Mouse (Mus musculus) neural tube, embryonic 11.5 days (tissue): ENCODE results near the gene Gpr83. TPM values are rescaled to one million over a fixed set of nuclear protein-coding genes. Genes with fewer than 3 reads are reported as not detected.
A peak's percentile ranks its signal among the peaks of the same experiment; 100 is the strongest.

Source experiments
- ATAC-seq: fragments of 200-750 bp; cut with Nextera tagmentation; 2 replicates; pipeline ENCODE4 v1.8.0; 2017; ENCODE audit warnings: moderate number of reproducible peaks, mild to moderate bottlenecking, moderate TSS enrichment, moderate library complexity; ENCODE audit not compliant: insufficient read depth, low FRiP score, low TSS enrichment
- DNase-seq: peaks from one replicate; pipeline ENCODE4 v3.0.0-alpha.2; 2015; ENCODE audit warnings: low spot score
- H3K27ac ChIP-seq: fragments of 300-500 bp; sonication (generic); 2 replicates; pipeline ENCODE4 v1.5.1; 2014; ENCODE audit warnings: low read depth, mild to moderate bottlenecking, low read length
- H3K27me3 ChIP-seq: fragments of 300-500 bp; sonication (generic); 2 replicates; pipeline ENCODE4 v1.6.1; 2014; ENCODE audit warnings: mild to moderate bottlenecking, low read length, mixed read lengths; ENCODE audit not compliant: control insufficient read depth, insufficient read depth
- H3K36me3 ChIP-seq: fragments of 300-500 bp; sonication (generic); 2 replicates; pipeline ENCODE4 v1.6.1; 2014; ENCODE audit warnings: mild to moderate bottlenecking, low read length, moderate library complexity, mixed read lengths; ENCODE audit not compliant: control insufficient read depth, insufficient read depth
- H3K4me1 ChIP-seq: fragments of 300-500 bp; sonication (generic); 2 replicates; pipeline ENCODE4 v1.6.1; 2014; ENCODE audit warnings: low read length, mixed read lengths; ENCODE audit not compliant: control insufficient read depth, insufficient read depth
- H3K4me2 ChIP-seq: fragments of 300-500 bp; sonication (generic); 2 replicates; pipeline ENCODE4 v1.6.1; 2014; ENCODE audit warnings: low read depth, mild to moderate bottlenecking, moderate library complexity
- H3K4me3 ChIP-seq: fragments of 300-500 bp; sonication (generic); 2 replicates; pipeline ENCODE4 v1.5.1; 2014; ENCODE audit warnings: low read depth, low read length
- H3K9ac ChIP-seq: fragments of 300-500 bp; sonication (generic); 2 replicates; pipeline ENCODE4 v1.6.1; 2014; ENCODE audit warnings: mild to moderate bottlenecking, low read length
- H3K9me3 ChIP-seq: fragments of 300-500 bp; sonication (generic); 2 replicates; pipeline ENCODE4 v1.6.1; 2016; ENCODE audit warnings: low read length; ENCODE audit not compliant: control insufficient read depth
- whole genome bisulfite sequencing: fragments of 180-500 bp; shearing (Covaris S2); extraction: QIAGEN DNeasy Blood & Tissue Kit; methylation state at CpG from one replicate; pipeline ENCODE4 v1.1.7; 2014; 5-methylcytosine and 5-hydroxymethylcytosine counted together
- polyA plus RNA-seq: library from polyadenylated mRNA; unstranded; fragments of >200 nt; fragmentation: Nextera tagmentation; extraction: Ambion mirVana; gene quantifications from 2 replicates; pipeline ENCODE4 v1.2.1, GENCODE M21; 2014

The Gpr83 gene
- polyA plus RNA-seq, 1 experiment from 2014 or later: 0.58 TPM

GRCm38 (mm10) chr9:14904741-14905475 lies 44.9 kb downstream of the Gpr83 start:
- H3K4me3 ChIP-seq: no peak overlapping the region
- H3K27me3 ChIP-seq: no peaks in the 10 kb centered on the region
- no peak overlapping the region for H3K9ac ChIP-seq
- H3K4me1 ChIP-seq: no peaks in the 10 kb centered on the region; the same call in 1 of the 2 replicates
- ATAC-seq: no peak
- no peaks in the 10 kb centered on the region for H3K36me3 ChIP-seq
- H3K27ac ChIP-seq: no peak overlapping the region
- no peaks in the 10 kb centered on the region for H3K9me3 ChIP-seq
- no peak overlapping the region for H3K4me2 ChIP-seq
- 58% methylated on average over 9 of the region's 9 CpGs for WGBS
- DNase-seq: no peak

- H3K36me3 ChIP-seq: no peaks in the 10 kb centered on the region
- DNase-seq (no peak), ATAC-seq (no peak)
- no peak overlapping the region for H3K27ac ChIP-seq
- H3K9ac ChIP-seq: no peak overlapping the region
- no peaks in the 10 kb centered on the region for H3K27me3 ChIP-seq
- no peaks in the 10 kb centered on the region for H3K9me3 ChIP-seq
- no peak overlapping the region for H3K4me2 ChIP-seq
- no peaks in the 10 kb centered on the region; the same call in 1 of the 2 replicates for H3K4me1 ChIP-seq
- H3K4me3 ChIP-seq: no peak overlapping the region
- WGBS: 78% methylated on average over 3 of the region's 3 CpGs
Observed at GRCm38 (mm10) chr9:14905956-14906355, 45.9 kb downstream of the Gpr83 start.

DNA sequence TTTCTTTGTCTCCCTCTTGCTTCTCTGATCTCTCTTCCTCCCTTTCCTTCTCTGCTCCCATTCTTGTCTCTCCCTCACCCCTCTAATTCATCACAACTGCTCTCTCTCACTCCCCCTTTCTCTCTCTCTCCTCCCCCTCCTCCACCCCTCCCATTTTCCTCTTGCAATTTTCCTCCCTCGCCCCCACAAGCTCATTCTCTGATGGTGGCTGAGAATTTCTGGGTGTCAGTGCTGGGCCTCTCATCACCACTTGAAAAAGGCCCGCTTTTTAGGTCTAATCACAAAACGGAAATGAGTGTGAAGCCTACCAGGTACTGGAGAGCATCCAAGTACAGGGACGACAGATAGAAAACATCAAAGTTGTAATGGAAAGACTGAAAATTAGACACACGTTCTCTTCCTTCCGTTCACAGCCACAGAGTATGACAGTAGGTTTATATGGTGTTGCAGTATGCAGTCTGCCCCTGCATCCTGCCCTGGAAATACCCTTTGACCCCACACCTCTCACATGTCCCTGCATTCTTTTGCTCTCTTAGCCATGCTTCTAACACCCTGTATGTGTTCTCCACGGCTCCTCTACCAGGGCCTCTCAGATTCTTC lies 47.9 kb downstream of the Gpr83 start:
- H3K27ac ChIP-seq: no peak overlapping the region
- ATAC-seq (no peak), DNase-seq (no peak)
- no peaks in the 10 kb centered on the region for H3K36me3 ChIP-seq
- no peaks in the 10 kb centered on the region for H3K27me3 ChIP-seq
- no peak overlapping the region for H3K4me3 ChIP-seq
- H3K9ac ChIP-seq: no peak overlapping the region
- H3K4me1 ChIP-seq: no peaks in the 10 kb centered on the region; the same call in 1 of the 2 replicates
- H3K9me3 ChIP-seq: no peaks in the 10 kb centered on the region
- no peak overlapping the region for H3K4me2 ChIP-seq
- WGBS: 76% methylated on average over 7 of the region's 7 CpGs

DNA sequence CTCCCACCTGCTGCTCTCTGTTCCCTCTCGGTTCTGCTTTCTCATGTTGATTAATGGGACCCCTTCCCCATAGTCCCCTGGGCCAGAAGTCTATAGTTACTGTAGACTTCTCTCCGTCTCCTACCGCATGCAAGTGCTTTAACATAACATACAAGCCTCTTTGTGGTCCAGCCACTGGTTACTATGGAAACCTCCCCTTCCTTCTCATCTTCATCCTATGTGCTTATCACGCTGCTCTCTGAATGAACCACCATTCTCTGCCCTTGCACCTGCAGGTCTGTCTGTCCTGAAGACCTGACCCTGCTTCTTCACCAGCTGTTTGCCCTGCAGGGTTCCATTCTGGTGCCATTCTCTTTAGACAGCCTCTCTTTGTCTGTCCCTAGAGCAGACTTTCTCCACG lies 50.0 kb downstream of the Gpr83 start:
- Histone ChIP-seq H3K36me3 (no peaks in the 10 kb centered on the region), H3K4me1 (no peaks in the 10 kb centered on the region), H3K9me3 (no peaks in the 10 kb centered on the region), H3K4me3 (no peak overlapping the region), H3K9ac (no peak overlapping the region), H3K27me3 (no peaks in the 10 kb centered on the region), H3K4me2 (no peak overlapping the region), H3K27ac (no peak overlapping the region)
- 8% methylated on average over 5 of the region's 5 CpGs for WGBS
- DNase-seq (no peak), ATAC-seq (peak; percentile 60)

DNA sequence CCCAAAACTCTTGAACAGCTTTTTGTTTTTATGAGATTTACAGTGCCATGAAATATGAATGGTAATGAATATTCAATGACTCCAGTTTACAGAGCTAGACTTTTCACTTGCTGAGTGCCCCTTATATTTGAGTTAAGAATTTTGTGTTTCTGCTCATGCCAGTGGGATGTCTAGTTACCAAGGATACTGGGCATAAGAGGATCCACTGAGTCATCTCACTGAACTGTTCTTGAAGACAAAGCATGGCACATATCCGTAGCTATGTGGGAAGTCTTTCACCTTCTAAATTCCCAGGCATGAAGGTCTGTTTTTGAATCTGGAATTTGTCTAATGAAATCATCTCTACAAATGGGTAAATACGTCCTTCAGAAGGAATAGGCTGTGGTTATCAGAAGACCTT lies 52.0 kb downstream of the Gpr83 start:
- Histone ChIP-seq H3K36me3 (no peaks in the 10 kb centered on the region), H3K27ac (no peak overlapping the region), H3K4me3 (no peak overlapping the region), H3K4me2 (no peak overlapping the region), H3K4me1 (no peaks in the 10 kb centered on the region), H3K27me3 (no peaks in the 10 kb centered on the region), H3K9me3 (no peaks in the 10 kb centered on the region), H3K9ac (no peak overlapping the region)
- 89% methylated on average over 2 of the region's 2 CpGs for WGBS
- ATAC-seq (no peak), DNase-seq (no peak)

GRCm38 (mm10) chr9:14917661-14918060 lies 57.7 kb downstream of the Gpr83 start:
- no peaks in the 10 kb centered on the region for H3K27me3 ChIP-seq
- DNase-seq (no peak), ATAC-seq (no peak)
- no peaks in the 10 kb centered on the region for H3K4me1 ChIP-seq
- H3K4me3 ChIP-seq: no peak overlapping the region
- no peak overlapping the region for H3K27ac ChIP-seq
- H3K9me3 ChIP-seq: no peaks in the 10 kb centered on the region
- H3K4me2 ChIP-seq: no peak overlapping the region
- 94% methylated on average over 2 of the region's 2 CpGs for WGBS
- no peaks in the 10 kb centered on the region for H3K36me3 ChIP-seq
- no peak overlapping the region for H3K9ac ChIP-seq

DNA sequence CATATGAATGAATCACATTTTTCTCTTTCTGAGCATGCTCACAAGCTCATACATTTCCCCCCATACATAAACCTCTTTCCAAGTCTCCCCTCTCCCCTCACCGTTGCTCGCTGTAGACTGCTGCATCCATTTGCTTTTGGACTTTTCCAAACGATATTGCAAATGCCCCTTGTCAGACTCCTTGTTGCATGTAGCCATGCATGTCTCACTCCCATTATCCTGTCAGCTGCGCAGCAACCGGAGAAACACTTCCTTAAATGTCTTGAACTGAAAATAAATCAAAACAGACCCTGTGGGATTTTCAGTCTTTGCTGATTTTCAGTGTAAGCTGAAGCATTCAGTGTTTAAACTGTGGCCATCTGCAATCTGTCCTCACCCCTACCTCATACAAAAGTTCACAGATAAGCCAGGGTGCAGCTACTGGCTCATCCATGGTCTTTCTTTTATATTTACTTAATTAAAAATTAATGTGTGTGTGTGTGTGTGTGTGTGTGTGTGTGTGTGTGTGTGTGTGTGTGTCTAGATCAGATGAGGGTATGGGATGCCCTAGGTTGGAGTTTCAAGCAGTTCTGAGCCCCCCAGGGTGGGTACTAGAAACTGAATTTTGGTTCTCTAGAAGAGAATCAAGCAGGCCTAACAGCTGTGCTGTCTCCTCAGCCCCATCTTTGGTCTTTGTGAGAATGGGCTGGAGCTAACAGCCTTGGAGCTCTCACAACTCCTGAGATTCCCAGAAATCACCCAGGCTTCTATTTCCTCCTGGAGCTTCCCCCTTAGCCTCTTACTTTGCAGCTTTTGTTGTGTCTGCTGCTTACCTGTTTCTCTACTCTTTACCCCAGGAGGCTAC lies 59.0 kb downstream of the Gpr83 start:
- H3K9me3 ChIP-seq: no peaks in the 10 kb centered on the region
- no peak overlapping the region for H3K27ac ChIP-seq
- H3K36me3 ChIP-seq: no peaks in the 10 kb centered on the region
- no peak overlapping the region for H3K4me2 ChIP-seq
- DNase-seq: no peak
- H3K9ac ChIP-seq: no peak overlapping the region
- H3K4me1 ChIP-seq: no peaks in the 10 kb centered on the region
- no peak for ATAC-seq
- WGBS: 69% methylated on average over 5 of the region's 5 CpGs
- no peaks in the 10 kb centered on the region for H3K27me3 ChIP-seq
- H3K4me3 ChIP-seq: no peak overlapping the region
